9 mouse cellular contexts compared by ENCODE assay signal in the genomic region with DNA sequence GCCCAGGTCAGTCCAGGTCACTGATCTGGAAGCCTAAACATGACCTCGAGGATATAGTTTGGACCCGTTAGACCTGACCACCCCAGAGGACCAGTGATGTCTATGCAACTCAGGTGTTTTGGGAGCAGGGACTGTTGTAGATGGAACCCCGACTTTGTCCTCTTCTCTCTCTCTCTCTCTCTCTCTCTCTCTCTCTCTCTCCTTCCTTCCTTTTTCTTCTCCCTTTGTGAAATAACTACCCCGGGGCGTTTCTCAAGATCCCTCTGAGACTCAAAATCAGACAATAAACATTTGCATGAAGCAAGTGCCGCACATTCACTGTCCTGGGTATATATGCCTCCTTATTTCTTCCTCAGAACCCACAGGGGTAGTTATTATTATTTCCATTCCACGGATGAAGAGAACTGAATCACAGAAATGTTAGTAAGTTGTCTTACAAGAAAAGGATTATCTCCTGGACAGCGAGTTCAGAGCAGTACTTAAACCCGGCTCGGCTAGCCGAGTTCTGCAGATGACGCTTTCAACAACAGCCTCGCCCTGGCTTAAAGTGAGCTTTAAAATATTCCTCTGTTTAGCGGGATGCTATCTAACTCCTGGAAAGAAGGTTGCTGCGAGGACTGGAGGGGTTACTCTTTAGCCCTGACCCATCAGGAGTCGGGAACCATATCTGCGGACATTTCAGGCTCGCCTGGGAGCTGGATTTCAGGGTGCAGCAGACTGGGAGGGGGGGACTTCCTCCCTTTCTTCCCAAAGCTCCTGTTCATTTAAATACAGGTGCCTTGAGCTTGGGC. TPM values are rescaled to one million over a fixed set of nuclear protein-coding genes. Genes with fewer than 3 reads are reported as not detected.
DNase-seq lines count a peak whose midpoint lies in the region; ATAC-seq and TF ChIP-seq lines count a peak whose summit lies in the region.
"Had no signal": no experiment of that assay in that cellular context is flagged by ENCODE, and none has a peak within 500 bp of the region (broad histone marks: within the 10 kb centered on the region; RNA-seq: fewer than 3 reads in every experiment).

No protein-coding gene starts in this region.

- no peaks in the 10 kb centered on the region for H3K36me3 ChIP-seq in heart, embryonic 13.5 days
- H3K36me3 ChIP-seq in MEL (ENCODE audit: control insufficient read depth in 1 of 2, insufficient read depth in 2 of 2, low read length in 2 of 2), result peaks cover 0 to 8% of the 10 kb centered on the region in 2 experiments; a peak in 2 of 4 replicates
- no peaks in the 10 kb centered on the region for H3K36me3 ChIP-seq in hindbrain, embryonic 11.5 days (ENCODE audit: control insufficient read depth, insufficient read depth, low read length)
- no peaks in the 10 kb centered on the region for H3K36me3 ChIP-seq in midbrain, embryonic 12.5 days

- H3K9me3 ChIP-seq in heart, embryonic 13.5 days, result no peaks in the 10 kb centered on the region
- H3K9me3 ChIP-seq in MEL (replicated peaks; ENCODE audit: insufficient read depth, low read length), result no peaks in the 10 kb centered on the region
- no peaks in the 10 kb centered on the region for H3K9me3 ChIP-seq in hindbrain, embryonic 11.5 days (ENCODE audit: control insufficient read depth, low read length)
- H3K9me3 ChIP-seq in midbrain, embryonic 12.5 days, result no peaks in the 10 kb centered on the region

- H3K9ac ChIP-seq in heart, embryonic 13.5 days, result peak overlapping the region; percentile 73
- H3K9ac ChIP-seq in MEL (ENCODE audit: control insufficient read depth, low read depth, low read length, poor library complexity, severe bottlenecking), result peak overlapping the region; percentile 75
- no peak overlapping the region; the same call in 1 of the 2 replicates for H3K9ac ChIP-seq in hindbrain, embryonic 11.5 days (ENCODE audit: low read depth, low read length)
- peak overlapping the region; percentile 21; the same call in 1 of the 2 replicates for H3K9ac ChIP-seq in midbrain, embryonic 12.5 days (replicated peaks)

- peaks cover 1% of the 10 kb centered on the region; the same call in 1 of the 2 replicates for H3K79me2 ChIP-seq in MEL (ENCODE audit: control insufficient read depth, insufficient read depth, low read length, poor library complexity)

- 12% methylated on average over 18 of the region's 18 CpGs for WGBS in heart, embryonic 13.5 days
- WGBS in hindbrain, embryonic 11.5 days, result 7% methylated on average over 18 of the region's 18 CpGs
- WGBS in midbrain, embryonic 12.5 days, result 4% methylated on average over 18 of the region's 18 CpGs

- H3K4me2 ChIP-seq in heart, embryonic 13.5 days, result peak overlapping the region; percentile 86
- H3K4me2 ChIP-seq in hindbrain, embryonic 11.5 days (replicated peaks; ENCODE audit: low read depth, low read length), result peak overlapping the region; percentile 56
- H3K4me2 ChIP-seq in midbrain, embryonic 12.5 days (replicated peaks), result peak overlapping the region; percentile 61

- peaks cover 90% of the 10 kb centered on the region for H3K27me3 ChIP-seq in heart, embryonic 13.5 days (replicated peaks)
- peaks cover 7 to 17% of the 10 kb centered on the region in 2 experiments for H3K27me3 ChIP-seq in MEL (ENCODE audit: control insufficient read depth in 1 of 2, insufficient read depth in 2 of 2, low read length in 2 of 2)
- peaks cover 71% of the 10 kb centered on the region for H3K27me3 ChIP-seq in hindbrain, embryonic 11.5 days (ENCODE audit: control insufficient read depth, insufficient read depth, low read length)
- peaks cover 88% of the 10 kb centered on the region for H3K27me3 ChIP-seq in midbrain, embryonic 12.5 days

- peak overlapping the region; percentile 56 for H3K4me3 ChIP-seq in heart, embryonic 13.5 days
- peak overlapping the region; percentile 56 to 72 for H3K4me3 ChIP-seq in MEL (ENCODE audit: control insufficient read depth in 1 of 2, insufficient read depth in 1 of 2, low read depth in 2 of 2, low read length in 2 of 2)
- peak overlapping the region; percentile 33 for H3K4me3 ChIP-seq in hindbrain, embryonic 11.5 days (ENCODE audit: low read depth, low read length)
- peak overlapping the region; percentile 42 for H3K4me3 ChIP-seq in midbrain, embryonic 12.5 days

- H3K27ac ChIP-seq in heart, embryonic 13.5 days (replicated peaks), result no peak overlapping the region
- peak overlapping the region; percentile 26 for H3K27ac ChIP-seq in MEL (ENCODE audit: control insufficient read depth, low read depth, low read length)
- H3K27ac ChIP-seq in hindbrain, embryonic 11.5 days (ENCODE audit: low read depth, low read length), result no peak overlapping the region
- no peak overlapping the region for H3K27ac ChIP-seq in midbrain, embryonic 12.5 days (replicated peaks)

- DNase-seq in heart, adult 8-10 months (ENCODE audit: low spot score), result no peak
- DNase-seq in MEL (ENCODE audit: low read depth, low spot score), result peak; percentile 60
- no peak for DNase-seq in hindbrain, embryonic 11.5 days (ENCODE audit: low spot score)
- no peak for DNase-seq in ovary, postnatal 36 days (ENCODE audit: low spot score)
- DNase-seq in adrenal gland, postnatal 14 days, result no peak
- DNase-seq in gastrocnemius, postnatal 4 days (ENCODE audit: low spot score in 2 of 2), result no peak

- H3K4me1 ChIP-seq in heart, embryonic 13.5 days, result peaks cover 51% of the 10 kb centered on the region
- peaks cover 3 to 12% of the 10 kb centered on the region in 2 experiments; a peak in 3 of 4 replicates for H3K4me1 ChIP-seq in MEL (ENCODE audit: control insufficient read depth in 1 of 2, insufficient read depth in 2 of 2, low read length in 2 of 2)
- H3K4me1 ChIP-seq in hindbrain, embryonic 11.5 days (replicated peaks; ENCODE audit: control insufficient read depth, insufficient read depth, low read length), result peaks cover 19% of the 10 kb centered on the region
- H3K4me1 ChIP-seq in midbrain, embryonic 12.5 days, result peaks cover 24% of the 10 kb centered on the region

- TF ChIP-seq CTCF in MEL (IDR thresholded peaks at IDR 0.05 in 2 of 3, conservative IDR thresholded peaks at IDR 0.05 in 1 of 3; ENCODE audit: control insufficient read depth in 1 of 3, insufficient read depth in 1 of 3, low read depth in 2 of 3, low read length in 3 of 3, poor library complexity in 1 of 3, severe bottlenecking in 1 of 3), result no peak

- no peak for TF ChIP-seq EP300 in MEL (IDR thresholded peaks at IDR 0.05; ENCODE audit: low read depth in 1 of 2, low read length in 2 of 2)

- TF ChIP-seq POLR2A in MEL (IDR thresholded peaks at IDR 0.05; ENCODE audit: control insufficient read depth in 1 of 2, insufficient read depth in 1 of 2, low read depth in 1 of 2, low read length in 2 of 2, poor library complexity in 1 of 2), result no peak

- no peak for ATAC-seq in heart, embryonic 13.5 days (ENCODE audit: extremely low read depth, insufficient number of reproducible peaks, low FRiP score, low TSS enrichment)
- ATAC-seq in hindbrain, embryonic 11.5 days (ENCODE audit: low FRiP score), result no peak
- ATAC-seq in midbrain, embryonic 12.5 days (ENCODE audit: low FRiP score, low read depth), result no peak

- no peak for TF ChIP-seq RAD21 in MEL (IDR thresholded peaks at IDR 0.05; ENCODE audit: low read depth, low read length)

TF ChIP-seq in MEL, 35 proteins besides CTCF, POLR2A, EP300 and RAD21:
- TF ChIP-seq JUND (IDR thresholded peaks at IDR 0.05; ENCODE audit: low read depth, low read length) (peak; percentile 85; the same call in 1 of the 2 replicates), ETS1 (IDR thresholded peaks at IDR 0.05; ENCODE audit: low read depth, low read length) (no peak)

RNA-seq across cellular contexts. Expression of gene Kcnh3, which starts 1.7 kb away (rescaled TPM):
- 0.19 and 0.45 TPM in 2 replicates for polyA plus RNA-seq in heart, embryonic 13.5 days (2015; fragmentation: Nextera tagmentation; extraction: Ambion mirVana)
- under 1 TPM in 3 of 4 experiments, not detected in 1; 0.17 to 0.69 (median 0.22) TPM for total RNA-seq in heart, adult 8-10 months (2022)
- 0.15 and 0.16 TPM in 2 replicates for total RNA-seq in MEL (2012; rRNA removed)
- polyA plus RNA-seq in MEL (2012; ENCODE audit: insufficient read depth in 1 of 2, insufficient read length in 2 of 2, low read depth in 1 of 2, low replicate concordance in 2 of 2, missing spikeins in 1 of 2), result 1 to 10 TPM in 1 of 2 experiments, not detected in 1; 1.3 TPM
- 0.12 and 0.14 TPM in 2 replicates for polyA plus RNA-seq in hindbrain, embryonic 11.5 days (2014; fragmentation: Nextera tagmentation; extraction: Ambion mirVana)
- polyA plus RNA-seq in midbrain, embryonic 12.5 days (2016; fragmentation: Nextera tagmentation; extraction: Ambion mirVana), result 0.16 and 0.23 TPM in 2 replicates
- total RNA-seq in adrenal gland, postnatal 14 days (2021), result 1.1 and 1.8 TPM in 2 replicates
- total RNA-seq in gastrocnemius, postnatal 4 days (2021), result under 1 TPM; 0.10 to 0.13 TPM
- total RNA-seq: megakaryocyte progenitor cell, adult 5-6 weeks had no signal

RNA-seq across cellular contexts. Expression of gene Mcrs1, which starts 28.8 kb away (rescaled TPM):
- polyA plus RNA-seq in heart, embryonic 13.5 days (2015; fragmentation: Nextera tagmentation; extraction: Ambion mirVana), result 149 TPM in 2 replicates
- 10 to 100 TPM; 39.9 to 47.1 (median 44.3) TPM for total RNA-seq in heart, adult 8-10 months (2022)
- total RNA-seq in MEL (2012; rRNA removed), result 113 and 131 TPM in 2 replicates
- 100 to 1,000 TPM in 1 of 2 experiments, not detected in 1; 124 TPM for polyA plus RNA-seq in MEL (2012; ENCODE audit: insufficient read depth in 1 of 2, insufficient read length in 2 of 2, low read depth in 1 of 2, low replicate concordance in 2 of 2, missing spikeins in 1 of 2)
- polyA plus RNA-seq in hindbrain, embryonic 11.5 days (2014; fragmentation: Nextera tagmentation; extraction: Ambion mirVana), result 184 and 193 TPM in 2 replicates
- polyA plus RNA-seq in midbrain, embryonic 12.5 days (2016; fragmentation: Nextera tagmentation; extraction: Ambion mirVana), result 196 and 202 TPM in 2 replicates
- total RNA-seq in adrenal gland, postnatal 14 days (2021), result 41.4 and 41.9 TPM in 2 replicates
- total RNA-seq in gastrocnemius, postnatal 4 days (2021), result 10 to 100 TPM; 55.6 to 59.3 TPM
